Mouse (Mus musculus): ENCODE measurements around the gene Dyrk2.

DNA sequence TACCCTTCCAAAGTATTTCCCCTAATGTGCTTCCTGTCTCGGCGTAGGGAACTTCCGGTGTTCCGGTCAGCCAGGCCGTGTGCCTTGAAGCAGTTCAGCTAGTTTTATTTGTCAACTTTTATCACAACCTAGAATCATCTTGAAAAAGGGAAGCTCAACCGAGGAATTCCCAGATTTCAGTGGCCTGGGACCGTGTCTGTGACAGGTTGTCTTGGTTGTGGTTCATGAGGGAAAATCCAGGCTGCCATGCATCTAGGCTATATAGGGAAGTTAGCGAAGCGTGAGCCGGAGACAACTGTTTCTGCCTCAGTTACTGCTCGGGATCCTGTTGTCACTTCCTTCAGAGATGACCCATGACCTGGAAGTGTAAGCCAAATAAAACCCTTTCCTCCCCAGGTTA lies 13.3 kb upstream of the Dyrk2 start:
- TF ChIP-seq CTCF (IDR thresholded peaks at IDR 0.05; ENCODE audit: low read depth) = no peak
- TF ChIP-seq EP300 (IDR thresholded peaks at IDR 0.05; ENCODE audit: low read depth) = no peak

Measured in liver, postnatal 0 days (tissue).